Mouse (Mus musculus) gastrocnemius, adult 8-10 months (tissue): ENCODE measurements around the gene Tmem150b. TPM values are rescaled to one million over a fixed set of nuclear protein-coding genes. Genes with fewer than 3 reads are reported as not detected.

Source experiments
- DNase-seq, 2 experiments: peaks; one replicate each; pipeline ENCODE4 v3.0.0; 2022; ENCODE audit warnings: low spot score in 2 of 2
- total RNA-seq, 4 experiments: library from RNA; stranded (reverse); gene quantifications; 2 replicates each; pipeline ENCODE4 v1.2.4; 2022

The Tmem150b gene
- total RNA-seq, 4 experiments from 2014 or later = not detected

GRCm38 (mm10) chr7:4731090-4731489, 6.0 kb upstream of the Tmem150b start:
- DNase-seq = no peak

DNA sequence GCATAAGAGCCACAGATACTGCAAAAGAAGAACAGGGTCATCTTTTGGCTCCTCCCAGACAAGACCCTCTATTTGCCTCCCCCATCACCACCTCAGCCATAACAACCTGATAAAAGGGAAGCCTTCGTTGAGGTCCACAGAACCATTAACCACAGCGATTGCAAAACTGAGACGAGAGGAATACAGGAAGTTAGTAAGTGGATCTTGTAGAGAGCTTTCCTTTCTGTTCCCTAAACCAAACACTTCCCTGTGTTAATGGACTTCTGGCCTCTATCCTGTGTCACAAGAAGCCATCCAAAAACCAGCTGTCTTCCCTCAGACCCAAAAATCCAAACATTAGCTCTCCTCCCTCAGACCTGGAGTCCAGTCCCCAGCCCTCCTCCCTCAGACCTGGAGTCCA, 690 bp downstream of the Tmem150b start:
- DNase-seq = no peak

GRCm38 (mm10) chr7:4723508-4723907, 1.5 kb downstream of the Tmem150b start:
- DNase-seq = no peak

- no peak for DNase-seq
Observed at GRCm38 (mm10) chr7:4719276-4719675, 5.8 kb downstream of the Tmem150b start.

DNA sequence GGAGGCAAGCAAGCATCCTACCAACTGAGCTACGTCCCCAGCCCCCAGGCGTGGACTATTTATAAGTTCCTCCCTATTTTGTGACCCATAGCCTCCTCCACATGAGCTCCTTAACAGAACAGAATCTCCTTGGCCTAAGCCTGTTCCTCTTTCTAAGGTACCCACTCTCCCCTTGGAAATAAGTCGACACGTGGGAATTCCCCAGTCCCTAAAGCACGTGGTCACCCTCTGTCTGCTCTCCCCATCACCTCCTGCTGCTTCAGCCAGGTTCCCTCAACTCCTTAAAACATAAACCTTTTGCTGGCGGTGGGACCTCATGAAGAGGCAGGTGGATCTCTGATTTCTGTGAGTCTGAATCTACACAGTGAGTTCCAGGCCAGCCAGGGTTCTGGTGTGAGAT, 8.1 kb downstream of the Tmem150b start:
- no peak for DNase-seq

DNA sequence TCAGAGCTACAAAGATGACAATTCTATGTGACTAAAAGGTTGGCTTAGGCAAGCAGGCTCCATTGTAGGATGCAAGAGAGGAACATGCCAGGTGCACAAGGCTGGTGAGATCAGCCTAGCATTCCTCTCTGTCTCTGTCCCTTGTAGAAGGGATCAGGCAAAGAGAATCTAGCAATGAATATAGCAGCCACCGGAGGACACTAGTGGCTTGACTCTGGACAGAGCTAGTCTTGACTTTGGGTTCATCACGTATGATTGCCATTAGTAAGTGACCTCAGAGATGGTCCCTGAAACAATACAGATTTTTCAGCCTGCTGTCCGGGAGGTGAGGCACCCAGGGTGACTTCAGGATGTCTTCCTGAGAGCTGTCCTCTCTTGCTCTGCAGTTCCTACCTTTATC, 12.5 kb downstream of the Tmem150b start:
- no peak for DNase-seq

DNA sequence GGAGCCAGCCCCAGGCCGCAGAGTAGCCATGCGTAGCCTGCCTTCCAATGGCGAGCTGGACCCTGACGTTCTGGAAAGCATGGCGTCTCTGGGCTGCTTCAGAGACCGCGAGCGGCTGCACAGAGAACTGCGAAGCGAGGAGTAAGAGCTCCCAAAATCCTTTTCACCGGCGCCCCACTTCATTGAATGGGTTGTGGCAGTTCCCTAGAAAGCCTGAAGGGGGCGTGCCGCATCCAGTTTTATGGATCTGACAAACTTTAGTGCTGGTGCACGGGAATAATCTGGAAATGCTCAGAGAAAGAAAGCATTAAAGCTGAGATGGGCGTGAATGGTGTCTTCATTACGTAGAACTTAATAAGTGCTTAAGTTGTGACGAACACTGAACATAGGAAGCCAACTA, 20.0 kb downstream of the Tmem150b start:
- no peak for DNase-seq

DNA sequence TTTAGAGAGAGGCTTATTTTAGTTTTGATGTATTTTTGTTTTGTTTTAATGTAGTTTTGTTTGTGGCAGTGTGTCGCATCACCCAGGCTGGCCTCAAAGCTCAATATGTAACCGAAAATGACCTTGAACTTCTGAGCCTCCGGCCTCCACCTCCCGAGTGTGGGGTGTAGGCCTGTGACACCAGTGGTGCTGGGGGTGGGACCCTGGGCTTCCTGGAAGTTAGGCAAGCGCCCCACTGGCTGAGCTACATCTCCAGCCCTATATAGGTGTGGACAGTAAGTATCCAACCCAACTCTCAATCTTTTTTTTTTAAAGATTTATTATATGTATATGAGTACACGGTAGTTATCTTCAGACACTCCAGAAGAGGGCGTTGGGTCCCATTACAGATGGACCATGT, 21.9 kb downstream of the Tmem150b start:
- DNase-seq = no peak

DNA sequence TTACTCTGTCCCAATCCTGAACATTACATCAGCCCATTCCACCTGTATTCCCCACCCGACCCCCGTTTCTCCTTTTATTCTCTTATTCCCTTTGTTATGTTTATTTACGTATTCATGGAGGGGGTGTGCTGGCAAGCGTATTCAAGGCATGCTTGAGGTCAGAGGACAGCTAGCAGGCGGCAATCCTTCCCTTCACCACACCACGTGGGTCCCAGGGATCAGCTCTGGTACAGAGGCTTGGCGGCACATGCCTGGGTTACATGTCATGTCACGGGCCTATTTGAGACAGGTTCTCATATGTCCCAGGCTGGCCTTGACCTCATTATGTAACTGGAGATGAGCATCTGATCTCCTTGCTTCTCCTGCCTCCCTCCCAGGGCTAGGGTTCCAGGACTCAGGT, 22.7 kb downstream of the Tmem150b start:
- DNase-seq = no peak

DNA sequence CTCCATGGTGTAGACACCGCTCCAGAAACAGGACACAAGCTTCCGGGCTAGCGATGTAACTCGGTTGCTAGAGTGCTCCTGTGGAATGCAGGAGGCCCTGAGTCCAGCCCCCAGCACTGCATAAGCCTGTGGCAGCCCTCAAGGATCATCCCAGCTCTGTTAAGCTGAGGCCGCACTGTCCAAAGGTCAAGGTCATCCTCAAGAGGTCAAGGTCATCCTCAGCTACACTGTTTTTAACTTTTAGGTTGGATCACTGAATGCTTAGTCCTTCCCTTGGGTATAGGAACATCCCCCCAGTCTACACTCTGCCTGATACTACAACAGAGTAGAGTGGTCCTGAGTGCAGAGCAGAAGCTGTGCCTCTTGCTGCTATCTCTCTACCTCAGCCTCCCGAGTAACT, 32.0 kb downstream of the Tmem150b start:
- no peak for DNase-seq

DNA sequence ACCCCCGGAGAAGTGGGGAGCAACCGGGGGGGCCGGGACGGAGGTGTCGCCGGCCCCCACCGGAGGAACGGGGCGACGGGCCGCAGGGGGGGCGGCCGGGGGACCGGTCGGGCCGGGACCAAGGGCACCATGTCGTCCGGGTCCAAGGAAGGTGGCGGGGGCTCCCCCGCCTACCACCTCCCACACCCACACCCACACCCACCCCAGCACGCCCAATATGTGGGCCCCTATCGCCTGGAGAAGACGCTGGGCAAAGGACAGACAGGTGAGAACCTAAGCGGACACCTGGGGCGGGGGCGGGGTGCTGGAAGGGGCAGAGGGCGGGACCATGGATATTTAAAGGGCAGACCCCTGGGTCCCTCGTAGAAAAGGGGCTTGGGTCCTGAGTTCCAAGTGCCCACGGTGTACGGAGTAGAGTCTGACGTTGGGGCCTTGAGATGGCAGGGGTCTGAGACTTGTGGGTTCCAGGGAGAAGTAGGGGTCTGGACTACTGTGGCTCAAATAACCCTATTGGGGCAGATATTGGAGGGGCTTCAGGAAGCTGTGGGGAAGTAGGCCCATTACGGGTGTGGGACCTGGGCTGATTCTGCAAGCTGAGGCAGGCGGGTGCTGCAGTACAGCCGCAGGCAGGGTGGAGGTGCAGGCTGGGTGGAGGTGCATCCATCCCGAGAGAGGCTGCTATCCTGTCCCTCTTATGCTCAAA, 33.9 kb downstream of the Tmem150b start:
- DNase-seq = no peak

DNA sequence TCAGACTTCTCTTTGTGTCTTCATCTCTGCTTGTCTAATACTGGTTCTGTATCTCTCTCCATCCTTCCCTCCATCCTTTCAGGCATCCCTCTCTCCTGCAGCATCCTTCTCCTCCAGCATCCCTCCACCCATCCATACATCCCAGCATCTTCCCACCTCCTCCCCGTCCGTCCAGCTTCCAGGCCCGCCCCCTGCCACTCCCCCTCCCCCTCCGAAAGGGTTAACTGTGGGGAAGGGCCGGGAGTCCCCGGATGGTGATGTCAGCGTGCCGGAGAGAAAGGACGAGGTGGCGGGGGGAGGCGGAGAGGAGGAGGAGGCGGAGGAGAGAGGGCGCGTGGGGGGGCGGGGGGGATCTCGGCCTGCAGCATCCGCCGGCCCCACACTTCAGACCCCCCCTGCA, 34.7 kb downstream of the Tmem150b start, which contains the start of gene Brsk1:
Gene Brsk1, plus strand, starts transcription at position 218 of the 400 bp plus-strand sequence.
- DNase-seq = peak; percentile 15

DNA sequence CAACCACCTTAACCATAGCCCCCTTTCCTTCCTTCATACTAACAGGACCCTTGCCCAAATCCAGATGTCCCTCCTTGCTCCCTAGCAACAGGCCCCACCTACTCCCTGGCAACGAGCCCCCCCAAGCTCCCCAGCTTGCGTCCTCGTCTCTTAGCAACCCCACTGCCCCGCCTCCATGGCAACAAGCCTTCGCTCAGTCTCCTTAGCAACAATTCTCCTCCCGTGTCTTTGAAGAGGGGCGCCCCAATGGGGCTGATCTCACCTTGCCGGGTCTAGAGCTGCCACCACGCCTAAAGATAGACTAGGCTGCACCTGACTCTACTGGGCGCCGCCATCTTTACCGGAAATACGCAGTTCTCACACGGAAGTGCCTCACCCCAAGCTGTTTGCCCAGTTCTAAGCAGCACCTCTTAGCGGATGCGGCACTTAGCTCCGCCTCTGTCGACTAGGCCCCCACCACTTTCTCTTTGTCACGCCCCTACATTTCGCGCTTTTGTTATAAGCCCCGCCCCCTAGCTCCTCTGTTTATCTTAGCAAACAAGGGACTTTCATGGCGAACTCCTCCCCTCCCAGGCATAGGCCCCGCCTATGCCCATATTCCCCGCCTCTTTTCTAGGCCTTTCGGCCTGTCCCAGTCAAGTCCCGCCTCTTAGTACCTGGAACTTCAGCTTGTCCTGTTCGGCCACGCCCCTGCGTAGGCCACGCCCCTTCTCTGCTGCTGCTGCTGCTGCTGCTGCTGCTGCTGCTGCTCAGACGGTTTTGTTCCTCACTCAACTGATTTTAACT, 40.2 kb downstream of the Tmem150b start, which contains the start of gene Hspbp1:
Gene Hspbp1, minus strand, starts transcription at position 437 of the 786 bp plus-strand sequence.
- peak; percentile 88 to 94 for DNase-seq

DNA sequence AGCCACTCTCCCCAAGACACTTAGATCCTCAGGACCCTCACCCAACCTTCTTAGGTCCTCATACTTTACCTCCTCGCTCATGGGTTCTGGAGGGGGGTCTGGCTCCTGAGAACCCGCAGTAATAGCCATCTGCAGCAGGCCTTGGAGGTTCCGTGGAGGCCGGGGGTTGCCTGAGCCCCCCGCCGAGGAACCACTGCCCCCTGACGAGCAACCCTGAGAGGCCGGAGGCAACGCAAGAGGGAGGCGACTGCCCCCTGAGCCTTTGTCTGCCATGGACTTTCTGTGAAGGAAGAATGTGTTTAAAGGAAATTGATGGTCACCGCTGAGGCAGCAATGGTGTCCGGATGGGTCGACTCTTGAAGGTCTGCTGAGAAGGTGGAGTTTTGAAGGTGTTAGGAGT, 40.8 kb downstream of the Tmem150b start:
- DNase-seq = no peak

DNA sequence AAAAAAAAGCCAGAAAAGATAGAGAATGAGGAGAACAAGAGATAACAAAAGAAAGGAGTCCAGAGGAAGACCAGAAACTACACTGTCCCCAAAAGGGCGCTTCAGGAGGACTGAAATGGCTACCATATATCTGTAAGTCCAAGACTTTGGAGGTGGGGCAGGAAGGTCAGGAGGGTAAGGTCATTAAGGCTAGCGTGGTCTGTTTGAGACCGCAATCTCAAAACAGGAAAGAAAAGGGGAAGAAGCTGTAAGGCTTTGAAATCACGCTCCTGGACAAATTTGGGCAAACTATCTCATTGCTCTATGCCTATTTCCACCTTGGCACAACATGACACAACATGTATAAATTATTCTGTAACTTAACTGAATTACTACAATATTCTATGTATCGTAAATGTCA, 41.7 kb downstream of the Tmem150b start:
- no peak for DNase-seq

- DNase-seq = no peak
Observed at GRCm38 (mm10) chr7:4675200-4675599, 49.8 kb downstream of the Tmem150b start.

DNA sequence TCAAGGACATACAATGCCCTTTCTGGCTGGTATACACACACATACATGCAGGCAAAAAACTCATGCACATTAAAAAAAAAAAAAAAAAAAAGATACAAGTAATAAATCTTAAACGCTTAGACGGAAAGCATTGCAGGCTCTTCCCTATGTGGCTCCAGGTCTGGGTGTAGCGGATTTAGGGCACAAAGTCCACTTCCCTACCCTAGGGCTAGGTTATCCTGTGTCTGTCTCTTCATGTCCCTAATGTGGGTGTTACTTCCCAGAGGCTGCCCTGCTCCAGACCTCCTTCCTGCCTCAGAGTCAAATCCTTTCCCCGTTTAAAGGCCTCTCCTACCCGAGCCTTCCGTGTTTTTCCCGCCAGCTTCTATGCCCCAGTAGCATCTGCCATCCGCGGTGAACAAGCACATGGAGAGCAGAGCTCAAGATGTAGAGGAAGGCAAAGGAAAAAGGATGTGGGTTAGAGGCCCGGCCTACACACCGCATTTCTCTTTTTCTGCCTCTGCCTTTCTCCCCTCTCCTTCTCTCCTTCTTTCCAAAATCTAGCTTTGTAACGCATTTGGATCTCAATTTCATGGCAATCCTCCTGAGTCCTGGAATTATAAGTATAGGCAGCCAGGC, 50.8 kb downstream of the Tmem150b start:
- DNase-seq = no peak

DNA sequence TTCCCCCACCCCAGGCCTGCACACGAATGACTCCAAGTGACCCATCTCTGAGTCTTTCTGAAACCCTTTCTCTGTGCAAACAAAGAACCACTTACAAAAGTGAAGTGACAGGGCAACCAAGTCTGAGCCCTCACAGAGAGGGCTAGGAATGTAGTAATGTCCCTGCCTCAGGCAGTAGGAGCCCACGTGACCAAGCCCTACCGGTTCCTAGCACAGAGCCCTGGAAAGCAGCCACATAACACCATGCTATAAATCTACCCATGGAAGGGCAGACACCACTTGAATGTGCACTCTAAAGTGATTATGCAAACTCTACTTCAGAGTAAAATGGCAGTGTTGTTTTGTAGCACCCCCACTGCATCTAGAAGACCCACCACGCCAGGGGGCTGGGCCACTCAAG, 53.1 kb downstream of the Tmem150b start:
- no peak for DNase-seq

DNA sequence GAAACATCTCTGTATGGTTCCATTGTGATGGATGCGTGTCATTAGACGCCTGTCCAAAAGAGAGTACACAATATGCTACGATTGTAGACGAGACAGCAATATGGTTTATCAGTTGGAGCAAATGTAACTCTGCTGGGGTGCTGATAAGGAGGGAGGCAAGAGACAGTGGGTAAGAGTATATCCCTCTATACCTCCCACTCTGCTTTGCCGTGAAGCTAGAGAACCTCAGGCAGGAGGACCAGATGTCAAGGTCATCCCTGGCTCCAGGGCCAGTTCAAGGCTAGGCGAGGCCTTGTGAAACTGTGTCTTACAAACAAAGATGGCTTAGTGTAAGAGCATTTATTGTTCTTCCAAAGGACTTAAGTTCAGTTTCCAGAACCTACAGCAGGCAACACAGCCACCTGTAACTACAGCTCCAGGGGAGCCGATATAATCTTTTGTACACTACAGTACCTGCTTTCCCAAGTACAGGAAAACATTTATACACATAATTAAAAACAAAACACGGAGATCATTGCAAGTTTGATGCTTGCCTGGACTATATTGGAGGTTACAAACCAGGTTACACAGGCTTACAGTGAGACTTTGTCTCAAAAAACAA, 54.3 kb downstream of the Tmem150b start:
- DNase-seq = no peak

GRCm38 (mm10) chr7:4669156-4669555, 55.9 kb downstream of the Tmem150b start:
- no peak for DNase-seq

GRCm38 (mm10) chr7:4668506-4668905, 56.5 kb downstream of the Tmem150b start:
- no peak for DNase-seq

GRCm38 (mm10) chr7:4666871-4667270, 58.2 kb downstream of the Tmem150b start:
- DNase-seq = no peak
